Mouse (Mus musculus) naive thymus-derived CD4-positive, alpha-beta T cell, adult 2 months (primary cell): ENCODE results near the gene Brox.

ENCODE experiments used
- DNase-seq: peaks from one replicate; pipeline ENCODE4 v3.0.0-alpha.2; 2011; ENCODE audit warnings: low read depth

The Brox gene

GRCm38 (mm10) chr1:183272867-183273818 lies 23.9 kb downstream of the Brox start:
- DNase-seq = peak; percentile 64

GRCm38 (mm10) chr1:183267666-183268065 lies 29.4 kb downstream of the Brox start:
- DNase-seq = no peak

DNA sequence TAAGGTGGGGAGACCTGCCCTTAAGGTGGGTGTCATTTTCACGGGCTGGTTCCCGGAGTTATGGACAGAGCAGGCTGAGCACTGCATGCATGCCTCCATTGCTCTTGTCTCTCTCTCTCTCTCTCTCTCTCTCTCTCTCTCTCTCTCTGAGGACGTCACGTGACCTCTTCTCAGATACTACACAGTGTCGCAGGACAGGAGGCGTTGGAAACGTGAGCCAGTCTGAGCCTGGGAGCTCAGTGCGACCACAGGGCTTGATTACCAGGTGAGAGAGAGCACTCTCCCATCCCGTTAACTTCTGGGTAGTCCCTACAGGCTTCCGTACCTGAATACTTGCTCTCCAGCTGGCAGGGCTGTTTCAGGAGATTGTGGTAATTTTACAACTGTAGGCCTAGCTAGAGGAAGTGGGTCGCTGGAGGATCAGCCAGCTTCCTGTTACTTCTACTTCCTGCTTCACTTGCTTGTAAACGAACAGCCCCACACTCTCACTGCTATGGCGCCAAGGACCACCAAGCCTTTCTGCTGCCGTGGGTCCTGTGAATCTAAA lies 31.1 kb downstream of the Brox start:
- peak; percentile 79 for DNase-seq

- no peak for DNase-seq
Measured at GRCm38 (mm10) chr1:183264145-183265008, 32.7 kb downstream of the Brox start.

DNA sequence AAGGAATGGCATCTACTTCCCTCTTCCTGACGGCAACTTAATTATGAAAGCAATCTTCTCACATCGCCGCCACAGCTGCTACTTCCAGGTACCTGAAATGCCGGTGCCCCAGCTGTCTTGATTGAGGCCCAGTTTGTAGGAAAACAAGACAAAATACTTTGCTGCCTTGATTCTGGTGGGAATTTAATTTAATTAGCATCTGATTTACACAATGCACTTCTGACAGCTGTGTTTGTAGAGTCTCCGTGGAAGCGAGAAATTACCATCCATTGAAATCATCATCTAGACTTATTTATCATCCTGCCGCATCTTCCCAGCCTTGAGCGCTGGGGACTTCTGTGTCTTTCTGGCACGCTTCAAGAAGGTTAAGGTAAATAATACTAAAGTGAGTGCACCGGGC lies 44.5 kb downstream of the Brox start:
- DNase-seq = no peak

GRCm38 (mm10) chr1:183251818-183252217 lies 45.3 kb downstream of the Brox start:
- DNase-seq = no peak

DNA sequence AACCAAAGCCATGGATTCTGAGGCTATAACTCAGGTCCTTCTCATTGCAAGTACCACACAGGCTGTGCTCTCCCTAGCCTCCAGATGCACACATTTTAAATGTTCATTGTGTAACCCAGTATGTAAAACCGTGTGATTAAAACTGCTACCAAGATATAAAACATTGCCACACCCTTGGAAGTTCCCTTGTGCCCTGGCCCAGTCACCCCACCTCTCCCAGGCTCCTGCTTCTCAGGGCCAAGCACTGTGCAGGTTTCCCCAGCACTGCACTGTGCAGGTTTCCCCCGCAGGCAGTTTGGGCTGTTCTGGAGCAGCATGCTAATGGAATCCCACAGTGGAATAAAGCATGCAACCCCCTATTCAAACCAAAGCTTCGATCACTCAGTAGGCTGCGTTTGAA lies 46.5 kb downstream of the Brox start:
- no peak for DNase-seq

DNA sequence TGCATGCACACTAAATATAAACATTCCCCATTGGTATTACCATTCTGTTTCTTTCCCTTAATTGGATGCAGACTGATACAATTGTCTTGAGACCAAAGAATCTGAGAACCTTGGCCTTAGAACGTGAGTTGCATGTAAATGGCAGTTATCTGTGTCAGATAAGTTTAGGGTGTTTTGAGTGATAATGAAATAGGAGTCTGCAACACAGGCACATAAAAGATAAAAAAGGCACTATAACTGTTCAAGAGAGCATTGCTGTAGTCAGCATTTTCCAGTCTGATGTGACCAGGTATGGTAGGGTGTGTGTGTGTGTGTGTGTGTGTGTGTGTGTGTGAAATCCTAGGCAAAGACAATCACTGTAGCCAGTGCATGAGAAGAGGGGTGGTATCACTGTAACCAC lies 48.9 kb downstream of the Brox start:
- DNase-seq = no peak

GRCm38 (mm10) chr1:183243293-183243692 lies 53.8 kb downstream of the Brox start:
- no peak for DNase-seq

DNA sequence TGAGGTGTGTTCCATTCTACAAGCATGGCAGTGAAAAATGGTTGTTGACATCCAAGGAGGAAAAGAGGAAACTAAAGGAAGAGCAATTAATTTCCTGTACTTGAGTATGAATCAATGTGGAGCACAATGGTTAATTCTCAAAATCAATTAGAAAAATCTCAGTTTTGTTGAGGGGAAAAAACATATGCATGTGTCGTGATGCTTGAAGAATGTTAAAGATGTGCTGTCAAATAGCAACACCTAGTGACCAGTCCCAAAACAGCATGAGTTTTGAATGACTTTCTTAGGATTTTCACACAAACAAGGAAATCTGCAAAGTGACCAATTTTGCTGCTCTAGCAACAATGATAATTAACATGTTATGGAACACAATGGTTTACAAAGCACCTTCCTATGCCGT lies 59.2 kb downstream of the Brox start:
- peak; percentile 77 for DNase-seq

- no peak for DNase-seq
Measured at GRCm38 (mm10) chr1:183236460-183236859, 60.6 kb downstream of the Brox start.

- no peak for DNase-seq
Measured at GRCm38 (mm10) chr1:183233679-183234174, 63.3 kb downstream of the Brox start.

DNA sequence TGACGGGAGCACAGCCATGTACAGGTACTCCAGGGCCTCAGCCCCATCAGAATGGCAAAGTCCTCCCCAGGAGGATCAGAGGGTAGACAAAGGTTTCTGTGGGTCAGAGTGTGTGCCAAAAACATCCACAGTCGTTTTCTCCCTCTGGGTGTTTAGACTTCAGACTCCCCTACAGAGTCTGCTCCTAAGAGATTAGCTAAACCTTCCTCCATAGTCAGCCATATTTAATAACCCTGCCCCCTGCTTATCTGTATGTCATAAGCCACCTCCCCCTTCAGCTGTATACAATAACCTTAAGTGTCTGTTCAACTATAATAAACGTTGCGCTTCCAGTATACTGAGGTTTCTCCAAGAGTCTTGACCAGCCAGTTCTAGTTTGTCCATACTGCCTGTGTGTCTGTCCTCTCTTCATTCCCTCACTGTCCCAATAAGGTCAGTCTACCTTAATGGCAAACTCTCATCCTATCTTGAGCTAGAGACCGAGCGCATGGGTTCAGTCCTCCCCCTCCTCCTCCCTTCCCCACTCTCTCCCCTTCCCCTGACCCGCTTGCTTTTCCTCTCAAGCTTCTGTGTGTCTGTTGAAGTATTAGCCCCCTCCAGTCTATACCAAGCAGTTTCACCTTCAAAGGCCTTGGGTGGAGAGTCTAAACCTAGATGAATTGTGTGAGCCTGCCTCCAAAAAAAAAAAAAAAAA lies 63.9 kb downstream of the Brox start:
- no peak for DNase-seq

GRCm38 (mm10) chr1:183227469-183227868 lies 69.6 kb downstream of the Brox start:
- no peak for DNase-seq
